Mouse (Mus musculus) midbrain, embryonic 14.5 days (tissue): ENCODE results near the gene Abtb2. TPM values are rescaled to one million over a fixed set of nuclear protein-coding genes. Genes with fewer than 3 reads are reported as not detected.

Experiments
- ATAC-seq: fragments of 200-750 bp; cut with Nextera tagmentation; 2 replicates; pipeline ENCODE4 v1.8.0; 2017; ENCODE audit warnings: moderate number of reproducible peaks, moderate library complexity; ENCODE audit not compliant: low FRiP score, low TSS enrichment
- DNase-seq: peaks from one replicate; pipeline ENCODE4 v3.0.0-alpha.2; 2015
- H3K27ac ChIP-seq: fragments of 300-500 bp; sonication (generic); replicated peaks from 2 replicates; pipeline ENCODE4 v1.5.1; 2014; ENCODE audit warnings: mild to moderate bottlenecking, low read depth, low read length, moderate library complexity
- H3K27me3 ChIP-seq: fragments of 300-500 bp; sonication (generic); 2 replicates; pipeline ENCODE4 v1.6.1; 2014; ENCODE audit warnings: low read length, control low read depth, mixed read lengths; ENCODE audit not compliant: control insufficient read depth, insufficient read depth
- H3K36me3 ChIP-seq: fragments of 300-500 bp; sonication (generic); 2 replicates; pipeline ENCODE4 v1.6.1; 2014; ENCODE audit warnings: low read length, control low read depth; ENCODE audit not compliant: control insufficient read depth, insufficient read depth
- H3K4me1 ChIP-seq: fragments of 300-500 bp; sonication (generic); 2 replicates; pipeline ENCODE4 v1.6.1; 2014; ENCODE audit warnings: mild to moderate bottlenecking, antibody characterized with exemption, low read length, control low read depth; ENCODE audit not compliant: control insufficient read depth, insufficient read depth
- H3K4me2 ChIP-seq: fragments of 300-500 bp; sonication (generic); 2 replicates; pipeline ENCODE4 v1.6.1; 2014; ENCODE audit warnings: mild to moderate bottlenecking, low read length, moderate library complexity
- H3K4me3 ChIP-seq: fragments of 300-500 bp; sonication (generic); replicated peaks from 2 replicates; pipeline ENCODE4 v1.5.1; 2014; ENCODE audit warnings: low read depth, low read length
- H3K9ac ChIP-seq: fragments of 300-500 bp; sonication (generic); replicated peaks from 2 replicates; pipeline ENCODE4 v1.6.1; 2014; ENCODE audit warnings: mild to moderate bottlenecking, low read length, moderate library complexity
- H3K9me3 ChIP-seq: fragments of 300-500 bp; sonication (generic); 2 replicates; pipeline ENCODE4 v1.6.1; 2016; ENCODE audit warnings: low read length, control low read depth, mixed read lengths; ENCODE audit not compliant: control insufficient read depth
- WGBS: fragments of 180-500 bp; shearing (Covaris S2); extraction: QIAGEN DNeasy Blood & Tissue Kit; methylation state at CpG from one replicate; pipeline ENCODE4 v1.1.7; 2014; 5-methylcytosine and 5-hydroxymethylcytosine counted together
- polyA plus RNA-seq: library from polyadenylated mRNA; unstranded; fragments of >200 nt; fragmentation: Nextera tagmentation; extraction: Ambion mirVana; gene quantifications from 2 replicates; pipeline ENCODE4 v1.2.1, GENCODE M21; 2014

The Abtb2 gene
- polyA plus RNA-seq, 1 experiment from 2014 or later = 10.2 TPM

DNA sequence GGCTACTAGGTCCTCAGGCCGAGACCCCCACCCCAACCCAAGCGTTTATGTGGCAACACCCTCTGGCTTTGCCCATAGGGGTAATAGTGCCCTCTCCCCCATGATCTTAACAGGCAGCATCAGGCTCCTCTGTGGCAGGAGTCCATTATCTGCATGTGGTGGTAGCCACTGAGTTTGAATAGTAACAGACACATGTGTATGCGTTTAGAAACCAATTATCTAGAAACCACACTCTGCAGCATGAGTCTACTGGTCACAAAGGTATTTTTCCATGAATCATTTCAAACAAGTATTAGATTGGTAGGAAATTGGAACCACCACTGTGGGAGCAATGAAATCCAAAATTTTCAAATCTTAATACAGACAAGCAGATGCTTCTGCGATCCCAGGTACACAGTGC is 119.5 kb downstream of the Abtb2 start:
- peaks cover 10% of the 10 kb centered on the region for H3K4me1 ChIP-seq
- no peak overlapping the region for H3K9ac ChIP-seq
- H3K9me3 ChIP-seq = no peaks in the 10 kb centered on the region
- ATAC-seq (no peak), DNase-seq (no peak)
- H3K4me3 ChIP-seq = no peak overlapping the region
- 90% methylated on average over 4 of the region's 4 CpGs for WGBS
- H3K36me3 ChIP-seq = no peaks in the 10 kb centered on the region
- H3K27me3 ChIP-seq = no peaks in the 10 kb centered on the region
- no peak overlapping the region for H3K4me2 ChIP-seq
- H3K27ac ChIP-seq = no peak overlapping the region

- peaks cover 13% of the 10 kb centered on the region for H3K4me1 ChIP-seq
- H3K27me3 ChIP-seq = no peaks in the 10 kb centered on the region
- no peak overlapping the region for H3K9ac ChIP-seq
- H3K4me2 ChIP-seq = no peak overlapping the region
- ATAC-seq (peak; percentile 34; the same call in 1 of the 2 replicates), DNase-seq (peak; percentile 34)
- no peaks in the 10 kb centered on the region for H3K36me3 ChIP-seq
- H3K27ac ChIP-seq = no peak overlapping the region
- no peak overlapping the region for H3K4me3 ChIP-seq
- no peaks in the 10 kb centered on the region for H3K9me3 ChIP-seq
Observed at GRCm38 (mm10) chr2:103687143-103687542, 121.0 kb downstream of the Abtb2 start.

DNA sequence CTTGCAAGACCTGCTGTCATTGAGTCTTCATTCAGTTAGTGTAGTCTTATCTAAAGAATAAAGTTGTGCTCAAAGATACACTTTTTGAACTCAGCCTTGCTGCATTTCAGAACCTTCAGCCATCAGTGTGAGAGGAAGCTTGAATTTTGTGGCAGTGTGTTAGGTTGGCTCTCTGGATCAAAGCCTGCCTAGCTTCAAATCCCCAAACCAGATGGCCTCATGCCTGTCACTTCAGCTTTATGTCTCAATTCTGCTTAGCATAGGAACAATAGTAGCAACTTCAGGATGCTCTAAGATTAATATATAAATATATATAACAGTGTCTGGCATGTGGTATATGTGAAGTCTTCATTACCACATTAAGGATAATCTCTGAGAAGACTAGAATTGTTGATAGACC is 121.8 kb downstream of the Abtb2 start:
- no peak overlapping the region for H3K4me3 ChIP-seq
- peak; percentile 33 for DNase-seq
- H3K27ac ChIP-seq = no peak overlapping the region
- H3K4me2 ChIP-seq = no peak overlapping the region
- no peak overlapping the region for H3K9ac ChIP-seq
- H3K27me3 ChIP-seq = no peaks in the 10 kb centered on the region
- H3K36me3 ChIP-seq = no peaks in the 10 kb centered on the region
- ATAC-seq = no peak
- no peaks in the 10 kb centered on the region for H3K9me3 ChIP-seq
- peaks cover 8% of the 10 kb centered on the region for H3K4me1 ChIP-seq

DNA sequence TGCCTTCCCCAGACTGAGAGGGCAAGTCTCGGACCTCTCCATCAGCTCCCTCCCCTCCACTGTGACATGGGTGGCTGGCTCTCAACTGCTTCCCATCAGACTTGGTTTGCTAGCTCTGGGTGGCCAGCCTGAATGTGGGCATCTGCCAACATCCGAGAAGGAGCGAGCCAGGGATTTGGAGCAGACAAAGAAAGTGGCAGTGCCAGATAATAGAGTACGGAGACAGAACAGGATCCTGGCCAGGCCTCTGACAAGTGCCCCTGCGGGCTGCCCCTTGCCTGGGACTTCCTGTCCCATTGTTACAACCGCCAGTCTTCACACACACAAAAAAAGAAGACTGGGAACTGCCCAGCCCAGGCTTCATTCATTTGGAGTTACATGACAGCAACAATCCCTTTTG is 124.3 kb downstream of the Abtb2 start:
- no peaks in the 10 kb centered on the region for H3K27me3 ChIP-seq
- H3K4me2 ChIP-seq = no peak overlapping the region
- H3K9me3 ChIP-seq = no peaks in the 10 kb centered on the region
- H3K27ac ChIP-seq = peak overlapping the region; percentile 14; the same call in 1 of the 2 replicates
- ATAC-seq (peak; percentile 77), DNase-seq (peak; percentile 74)
- H3K9ac ChIP-seq = no peak overlapping the region
- H3K36me3 ChIP-seq = no peaks in the 10 kb centered on the region
- 8% methylated on average over 6 of the region's 6 CpGs for WGBS
- peaks cover 3% of the 10 kb centered on the region; the same call in 1 of the 2 replicates for H3K4me1 ChIP-seq
- H3K4me3 ChIP-seq = no peak overlapping the region

- Histone ChIP-seq H3K9me3 (no peaks in the 10 kb centered on the region), H3K4me1 (peaks cover 3% of the 10 kb centered on the region; the same call in 1 of the 2 replicates), H3K27ac (peak overlapping the region; percentile 14; the same call in 1 of the 2 replicates), H3K27me3 (no peaks in the 10 kb centered on the region), H3K36me3 (no peaks in the 10 kb centered on the region), H3K4me2 (no peak overlapping the region), H3K9ac (no peak overlapping the region), H3K4me3 (no peak overlapping the region)
- DNase-seq (no peak), ATAC-seq (peak; percentile 8; the same call in 1 of the 2 replicates)
- WGBS = 27% methylated on average over 5 of the region's 5 CpGs
Observed at GRCm38 (mm10) chr2:103690828-103691227, 124.7 kb downstream of the Abtb2 start.

GRCm38 (mm10) chr2:103691278-103691677 is 125.2 kb downstream of the Abtb2 start:
- Histone ChIP-seq H3K27ac (no peak overlapping the region), H3K9me3 (no peaks in the 10 kb centered on the region), H3K27me3 (no peaks in the 10 kb centered on the region), H3K4me1 (peaks cover 3% of the 10 kb centered on the region; the same call in 1 of the 2 replicates), H3K36me3 (no peaks in the 10 kb centered on the region), H3K9ac (no peak overlapping the region), H3K4me2 (no peak overlapping the region), H3K4me3 (no peak overlapping the region)
- ATAC-seq (no peak), DNase-seq (no peak)
- 100% methylated on average over 1 of the region's 1 CpGs for WGBS

GRCm38 (mm10) chr2:103692810-103693209 is 126.7 kb downstream of the Abtb2 start:
- Histone ChIP-seq H3K4me1 (peaks cover 3% of the 10 kb centered on the region; the same call in 1 of the 2 replicates), H3K4me2 (no peak overlapping the region), H3K36me3 (no peaks in the 10 kb centered on the region), H3K9me3 (no peaks in the 10 kb centered on the region), H3K27ac (no peak overlapping the region), H3K4me3 (no peak overlapping the region), H3K9ac (no peak overlapping the region), H3K27me3 (no peaks in the 10 kb centered on the region)
- DNase-seq (no peak), ATAC-seq (no peak)
- 88% methylated on average over 1 of the region's 1 CpGs for WGBS

- Histone ChIP-seq H3K9me3 (no peaks in the 10 kb centered on the region), H3K36me3 (no peaks in the 10 kb centered on the region), H3K27me3 (no peaks in the 10 kb centered on the region), H3K27ac (no peak overlapping the region), H3K4me3 (no peak overlapping the region), H3K9ac (no peak overlapping the region), H3K4me2 (no peak overlapping the region), H3K4me1 (peaks cover 3% of the 10 kb centered on the region; the same call in 1 of the 2 replicates)
- ATAC-seq (no peak), DNase-seq (no peak)
- 89% methylated on average over 4 of the region's 4 CpGs for WGBS
Observed at GRCm38 (mm10) chr2:103694777-103695563, 128.9 kb downstream of the Abtb2 start.

DNA sequence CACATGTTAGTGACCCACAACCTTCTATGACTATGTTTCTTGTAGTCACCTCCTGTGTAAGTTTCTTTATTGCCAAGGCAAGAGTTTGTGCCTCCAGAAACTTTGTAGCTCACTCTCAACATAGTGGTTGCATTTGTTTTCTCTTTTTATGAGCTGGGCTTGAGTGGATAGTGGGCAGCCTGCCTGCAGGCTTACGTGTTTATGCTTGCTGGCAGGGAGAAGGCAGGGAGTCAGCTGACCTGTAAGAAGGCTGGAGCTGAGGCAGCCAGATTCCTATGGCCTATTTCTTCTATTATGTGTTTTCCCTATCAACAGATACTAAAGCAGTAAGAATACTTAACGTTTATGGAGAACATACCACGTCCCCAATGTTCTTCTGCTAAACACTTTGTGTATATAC is 130.1 kb downstream of the Abtb2 start:
- no peak overlapping the region for H3K4me2 ChIP-seq
- whole genome bisulfite sequencing = 80% methylated on average over 3 of the region's 3 CpGs
- DNase-seq = no peak
- H3K9ac ChIP-seq = no peak overlapping the region
- H3K27ac ChIP-seq = no peak overlapping the region
- H3K36me3 ChIP-seq = 0 out of 2 replicates have a peak, but pooled peaks cover 2% of the 10 kb centered on the region
- no peaks in the 10 kb centered on the region for H3K9me3 ChIP-seq
- ATAC-seq = no peak
- H3K27me3 ChIP-seq = no peaks in the 10 kb centered on the region
- H3K4me1 ChIP-seq = 0 out of 2 replicates have a peak, but pooled peaks cover 3% of the 10 kb centered on the region
- no peak overlapping the region for H3K4me3 ChIP-seq
